Mouse (Mus musculus) limb, embryonic 10.5 days (tissue): ENCODE measurements around the gene Synpo2l. TPM values are rescaled to one million over a fixed set of nuclear protein-coding genes. Genes with fewer than 3 reads are reported as not detected.

Source experiments
- DNase-seq: peaks from one replicate; pipeline ENCODE4 v3.0.0-alpha.2; 2017; ENCODE audit warnings: low spot score
- H3K27ac ChIP-seq: fragments of 300-500 bp; sonication (generic); 2 replicates; pipeline ENCODE4 v1.5.1; 2016; ENCODE audit warnings: mild to moderate bottlenecking
- H3K27me3 ChIP-seq: fragments of 300-500 bp; sonication (generic); 2 replicates; pipeline ENCODE4 v1.6.1; 2016; ENCODE audit warnings: low read depth, mild to moderate bottlenecking; ENCODE audit not compliant: poor library complexity, severe bottlenecking
- H3K36me3 ChIP-seq: fragments of 300-500 bp; sonication (generic); 2 replicates; pipeline ENCODE4 v1.6.1; 2016; ENCODE audit warnings: mild to moderate bottlenecking, moderate library complexity
- H3K4me1 ChIP-seq: fragments of 300-500 bp; sonication (generic); 2 replicates; pipeline ENCODE4 v1.6.1; 2016
- H3K4me3 ChIP-seq: fragments of 300-500 bp; sonication (generic); 2 replicates; pipeline ENCODE4 v1.5.1; 2016; ENCODE audit warnings: mild to moderate bottlenecking, moderate library complexity
- H3K9me3 ChIP-seq: fragments of 300-500 bp; sonication (generic); replicated peaks from 2 replicates; pipeline ENCODE4 v1.6.1; 2016; ENCODE audit warnings: mild to moderate bottlenecking
- WGBS: fragments of 180-500 bp; shearing (Covaris S2); methylation state at CpG from one replicate; pipeline ENCODE4 v1.1.7; 2016; 5-methylcytosine and 5-hydroxymethylcytosine counted together
- polyA plus RNA-seq: library from polyadenylated mRNA; unstranded; fragments of >200 nt; fragmentation: Nextera tagmentation; extraction: Ambion mirVana; gene quantifications from 2 replicates; pipeline ENCODE4 v1.2.1, GENCODE M21; 2016

The Synpo2l gene
- polyA plus RNA-seq, 1 experiment from 2014 or later = 1.9 TPM

DNA sequence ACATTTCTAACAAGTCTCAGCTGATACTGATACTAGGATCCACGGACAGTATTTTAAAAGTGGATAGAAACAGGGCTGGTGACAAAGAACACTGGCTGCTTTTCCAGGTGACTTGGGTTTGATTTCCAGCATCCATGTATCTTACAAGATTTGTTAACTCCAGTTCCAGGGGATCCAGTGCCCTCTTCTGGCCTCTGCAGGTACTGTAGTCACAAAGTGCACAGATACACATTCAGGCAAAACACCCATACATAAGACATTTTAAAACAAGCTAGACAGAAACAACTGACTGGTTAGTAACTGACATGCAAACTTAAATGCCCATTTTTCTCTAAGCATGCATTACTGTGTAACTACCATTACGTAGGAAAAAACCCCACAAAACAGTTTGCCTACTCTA is 4.8 kb upstream of the Synpo2l start:
- 89% methylated on average over 2 of the region's 2 CpGs for WGBS
- H3K27me3 ChIP-seq = peaks cover 9% of the 10 kb centered on the region
- peaks cover 29% of the 10 kb centered on the region for H3K36me3 ChIP-seq
- DNase-seq = no peak
- H3K4me1 ChIP-seq = peaks cover 13% of the 10 kb centered on the region
- H3K4me3 ChIP-seq = peak overlapping the region; percentile 85
- H3K9me3 ChIP-seq = no peaks in the 10 kb centered on the region; the same call in 1 of the 2 replicates
- no peak overlapping the region for H3K27ac ChIP-seq

DNA sequence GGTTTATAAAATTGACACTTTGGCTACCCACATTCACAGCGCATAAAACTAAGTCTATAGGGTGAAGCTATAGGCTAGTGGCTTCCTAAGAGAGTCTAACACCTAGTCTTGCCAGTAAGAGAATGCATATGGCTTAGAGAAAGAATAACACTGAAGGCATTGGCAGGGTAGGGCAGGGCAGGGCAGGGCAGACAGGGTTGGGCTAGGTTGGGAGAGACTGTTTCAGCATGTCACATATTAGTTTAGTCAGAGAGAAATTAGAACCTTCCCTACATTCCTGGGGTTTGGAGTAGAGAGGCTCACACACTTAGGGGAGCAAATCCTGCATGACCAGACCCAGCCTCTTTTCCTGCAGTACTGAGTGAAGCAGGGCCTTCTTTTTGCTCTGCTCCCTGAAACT is 685 bp downstream of the Synpo2l start:
- H3K27me3 ChIP-seq = peaks cover 46% of the 10 kb centered on the region

DNA sequence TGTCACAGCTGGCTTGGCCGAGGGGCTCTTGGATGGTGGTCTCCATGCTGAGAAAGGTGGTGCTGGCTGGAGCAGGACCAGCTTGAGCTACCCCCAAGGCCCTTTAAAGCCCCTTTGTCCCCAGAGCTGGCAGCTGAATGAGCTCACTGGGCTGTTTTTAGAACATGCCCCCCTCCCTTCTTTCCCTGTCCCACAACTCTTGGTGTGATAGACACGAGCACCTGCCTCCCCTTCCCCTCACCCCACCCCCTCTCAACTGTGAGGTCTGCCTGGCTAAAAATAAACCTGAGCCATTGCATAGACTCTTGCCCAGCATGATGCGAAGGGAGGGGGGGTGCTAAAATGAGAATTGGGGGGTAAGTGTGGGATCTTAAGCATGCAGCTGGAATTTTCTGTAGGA is 3.7 kb downstream of the Synpo2l start:
- Histone ChIP-seq H3K4me1 (peaks cover 28% of the 10 kb centered on the region), H3K36me3 (no peaks in the 10 kb centered on the region), H3K27me3 (peaks cover 53% of the 10 kb centered on the region), H3K4me3 (peak overlapping the region; percentile 9; the same call in 1 of the 2 replicates), H3K9me3 (no peaks in the 10 kb centered on the region), H3K27ac (peak overlapping the region; percentile 3; the same call in 1 of the 2 replicates)
- DNase-seq = no peak
- 74% methylated on average over 3 of the region's 3 CpGs for WGBS

More for the DNA sequence above, 685 bp downstream of the Synpo2l start:
- 0 out of 2 replicates have a peak, but pooled peaks cover 2% of the 10 kb centered on the region for H3K36me3 ChIP-seq
- 72% methylated on average over 1 of the region's 1 CpGs for WGBS
- DNase-seq = no peak
- H3K9me3 ChIP-seq = no peaks in the 10 kb centered on the region
- H3K27ac ChIP-seq = no peak overlapping the region
- H3K4me3 ChIP-seq = no peak overlapping the region
- H3K4me1 ChIP-seq = peaks cover 7% of the 10 kb centered on the region; the same call in 1 of the 2 replicates

DNA sequence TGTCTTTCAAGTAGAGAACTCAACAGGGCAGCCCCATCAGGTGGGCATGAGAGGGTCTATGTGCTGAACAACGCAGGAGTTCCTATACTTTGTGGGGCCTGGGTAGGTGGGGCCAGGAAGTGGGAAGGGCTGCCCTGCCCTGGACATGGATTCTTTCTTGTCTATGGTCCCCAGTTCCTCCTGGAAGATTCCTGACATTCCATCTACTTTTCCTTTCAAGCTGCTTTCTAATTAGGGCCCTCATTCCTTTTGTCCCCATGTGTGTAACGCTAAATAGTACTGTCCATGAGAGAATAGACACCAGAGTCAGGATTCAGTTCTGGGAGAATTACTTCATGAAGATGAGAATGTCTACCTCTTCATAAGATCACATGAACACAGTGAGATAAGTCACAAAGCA is 4.6 kb downstream of the Synpo2l start:
- H3K4me1 ChIP-seq = peaks cover 28% of the 10 kb centered on the region
- no peak overlapping the region for H3K4me3 ChIP-seq
- H3K9me3 ChIP-seq = no peaks in the 10 kb centered on the region
- no peak for DNase-seq
- H3K27ac ChIP-seq = no peak overlapping the region
- WGBS = 69% methylated on average over 2 of the region's 2 CpGs
- H3K27me3 ChIP-seq = peaks cover 53% of the 10 kb centered on the region
- H3K36me3 ChIP-seq = no peaks in the 10 kb centered on the region

DNA sequence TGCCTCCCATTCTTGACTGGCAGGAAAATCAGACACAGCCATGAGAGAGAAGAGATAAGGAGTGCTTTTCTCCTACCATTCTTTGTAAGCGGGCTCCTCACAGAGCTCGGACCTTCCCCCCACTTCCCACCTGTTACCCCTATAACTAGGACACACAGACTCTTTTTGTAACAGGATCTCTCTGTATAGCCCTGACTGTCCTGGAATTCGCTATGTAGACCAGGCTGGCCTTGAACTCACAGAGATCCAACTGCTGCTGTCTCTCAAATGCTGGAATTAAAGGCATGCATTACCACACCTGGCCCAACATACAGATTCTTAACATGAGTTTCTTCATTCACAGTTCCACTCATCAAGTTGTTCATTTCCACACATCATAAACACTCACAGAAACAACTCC is 5.4 kb downstream of the Synpo2l start:
- no peaks in the 10 kb centered on the region for H3K9me3 ChIP-seq
- peaks cover 45% of the 10 kb centered on the region for H3K27me3 ChIP-seq
- no peaks in the 10 kb centered on the region for H3K36me3 ChIP-seq
- H3K4me3 ChIP-seq = peak overlapping the region; percentile 76; the same call in 1 of the 2 replicates
- peaks cover 28% of the 10 kb centered on the region for H3K4me1 ChIP-seq
- no peak overlapping the region for H3K27ac ChIP-seq
- WGBS = 89% methylated on average over 3 of the region's 3 CpGs
- DNase-seq = no peak

DNA sequence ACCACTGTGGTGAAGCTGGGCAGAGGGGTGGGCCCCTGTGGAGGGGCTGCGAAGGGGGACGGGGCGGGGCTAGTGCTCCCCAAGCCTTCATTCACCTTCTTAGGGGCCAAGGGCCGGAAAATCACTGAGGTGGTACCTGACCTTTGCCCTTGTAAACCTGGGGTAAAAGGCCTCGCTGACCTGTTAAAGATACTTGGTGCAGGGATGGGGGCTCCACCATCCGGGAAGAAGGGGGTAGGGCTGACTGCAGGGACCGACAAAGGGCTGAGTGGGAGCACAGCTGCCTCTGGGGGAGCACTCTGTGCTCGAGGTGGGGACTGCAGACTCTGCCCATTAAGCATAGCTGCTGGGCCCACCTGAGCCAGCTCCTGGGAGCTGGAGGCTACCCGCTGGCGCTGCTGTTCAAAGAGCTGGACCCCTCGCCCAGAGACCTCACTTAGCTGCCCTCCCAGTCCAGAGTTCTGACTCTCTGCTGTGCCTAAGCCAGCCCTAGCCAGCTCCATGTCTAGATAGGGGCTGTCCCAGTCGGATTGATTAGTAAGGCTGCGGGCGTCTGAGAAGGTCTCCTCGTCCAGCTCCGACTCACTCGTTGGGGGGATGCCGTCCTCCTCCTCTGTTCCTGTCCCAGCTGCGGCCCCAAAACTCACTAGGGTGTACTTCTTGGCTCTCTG is 6.4 kb downstream of the Synpo2l start:
- peak; percentile 59 for DNase-seq
- Histone ChIP-seq H3K27me3 (peaks cover 38% of the 10 kb centered on the region), H3K36me3 (no peaks in the 10 kb centered on the region), H3K27ac (peak overlapping the region; percentile 87), H3K4me3 (peak overlapping the region; percentile 76), H3K4me1 (peaks cover 28% of the 10 kb centered on the region), H3K9me3 (no peaks in the 10 kb centered on the region)
- WGBS = 12% methylated on average over 19 of the region's 19 CpGs

DNA sequence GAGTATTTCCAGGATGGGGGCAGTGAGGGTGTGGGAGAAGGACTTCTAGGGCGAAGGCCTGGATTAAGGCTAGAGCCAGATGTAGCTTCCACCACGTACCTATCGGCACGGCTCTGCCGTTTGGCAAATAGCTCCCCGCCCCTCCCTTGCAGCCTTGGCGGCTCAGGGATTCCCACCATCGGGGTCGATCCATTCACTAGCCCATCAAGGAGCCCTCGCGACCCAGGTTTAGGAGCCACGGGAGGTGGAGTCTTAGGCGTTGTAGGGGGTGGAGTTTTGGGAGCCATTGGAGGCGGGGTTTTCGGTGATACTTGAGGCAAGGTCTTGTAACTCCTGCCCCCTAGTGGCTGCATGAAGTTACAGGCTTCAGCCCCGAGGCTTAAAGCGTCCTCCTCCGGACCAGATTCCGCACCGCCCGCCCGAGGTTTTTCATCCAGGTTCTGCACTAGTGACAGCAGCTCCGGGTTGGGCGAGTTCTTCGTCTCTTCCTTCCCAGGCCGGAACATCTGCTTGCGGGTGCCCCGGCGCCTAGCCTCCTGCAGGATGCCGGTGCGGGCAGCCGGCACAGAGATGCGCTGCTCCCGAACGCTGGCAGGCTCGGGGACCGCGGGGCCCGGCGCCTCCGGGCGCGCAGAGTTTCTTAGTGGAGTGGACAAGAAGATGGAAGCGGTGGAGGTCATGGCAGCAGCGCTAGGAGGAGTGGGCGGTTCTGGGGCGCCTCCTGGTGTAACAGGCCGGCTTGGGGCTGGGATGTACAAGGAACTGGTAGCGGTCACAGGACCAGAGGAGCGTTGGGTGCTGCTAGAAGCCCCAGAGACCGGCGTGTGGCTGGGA is 7.1 kb downstream of the Synpo2l start:
- H3K4me1 ChIP-seq = peaks cover 32% of the 10 kb centered on the region
- peak overlapping the region; percentile 87 for H3K27ac ChIP-seq
- peak overlapping the region; percentile 76 for H3K4me3 ChIP-seq
- H3K9me3 ChIP-seq = no peaks in the 10 kb centered on the region
- peaks cover 36% of the 10 kb centered on the region for H3K27me3 ChIP-seq
- DNase-seq = peak; percentile 92
- WGBS = 2% methylated on average over 52 of the region's 52 CpGs
- H3K36me3 ChIP-seq = no peaks in the 10 kb centered on the region

DNA sequence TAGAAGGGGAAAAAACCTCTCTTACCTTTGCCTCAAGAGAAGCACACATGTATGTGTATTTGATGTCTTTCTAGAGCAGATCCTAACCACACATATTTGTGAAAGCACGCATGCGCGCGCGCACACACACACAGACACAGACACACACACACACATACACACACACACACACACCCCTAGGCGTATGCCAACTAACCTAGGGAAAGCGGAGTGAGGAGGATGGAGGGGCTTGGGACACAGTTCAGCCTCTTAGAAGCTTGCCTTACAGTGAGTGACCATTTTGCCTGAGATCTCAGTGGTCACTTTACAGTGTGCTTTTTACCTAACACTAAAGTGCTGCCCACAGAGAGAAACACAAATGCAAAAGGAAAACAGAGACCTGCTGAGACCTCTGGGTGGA is 8.5 kb downstream of the Synpo2l start:
- 97% methylated on average over 7 of the region's 7 CpGs for WGBS
- H3K4me1 ChIP-seq = peaks cover 32% of the 10 kb centered on the region
- no peak overlapping the region for H3K27ac ChIP-seq
- DNase-seq = no peak
- H3K27me3 ChIP-seq = peaks cover 31% of the 10 kb centered on the region
- H3K36me3 ChIP-seq = no peaks in the 10 kb centered on the region
- H3K9me3 ChIP-seq = no peaks in the 10 kb centered on the region
- H3K4me3 ChIP-seq = no peak overlapping the region

DNA sequence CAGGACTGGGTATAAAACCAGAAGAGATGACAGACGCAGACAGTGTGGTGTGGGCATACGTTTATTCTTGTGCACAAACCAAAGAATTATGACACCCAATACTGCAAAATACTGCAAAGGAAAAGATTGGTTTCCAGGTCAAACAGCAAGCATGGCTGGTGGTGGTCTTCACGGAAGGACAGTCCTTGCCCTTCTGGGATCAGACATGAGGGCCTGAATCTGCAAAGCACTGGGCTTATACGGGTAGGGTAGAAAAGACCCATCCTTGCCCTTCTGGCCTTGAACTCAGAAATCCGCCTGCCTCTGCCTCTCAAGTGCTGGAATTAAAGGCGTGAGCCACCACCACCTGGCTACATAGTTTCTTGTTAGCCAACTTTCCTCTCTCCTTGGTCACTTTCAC is 9.3 kb downstream of the Synpo2l start:
- no peak for DNase-seq
- no peaks in the 10 kb centered on the region for H3K9me3 ChIP-seq
- no peak overlapping the region for H3K4me3 ChIP-seq
- H3K27me3 ChIP-seq = peaks cover 25% of the 10 kb centered on the region
- H3K4me1 ChIP-seq = peaks cover 27% of the 10 kb centered on the region
- 89% methylated on average over 6 of the region's 6 CpGs for whole genome bisulfite sequencing
- no peaks in the 10 kb centered on the region for H3K36me3 ChIP-seq
- no peak overlapping the region for H3K27ac ChIP-seq

DNA sequence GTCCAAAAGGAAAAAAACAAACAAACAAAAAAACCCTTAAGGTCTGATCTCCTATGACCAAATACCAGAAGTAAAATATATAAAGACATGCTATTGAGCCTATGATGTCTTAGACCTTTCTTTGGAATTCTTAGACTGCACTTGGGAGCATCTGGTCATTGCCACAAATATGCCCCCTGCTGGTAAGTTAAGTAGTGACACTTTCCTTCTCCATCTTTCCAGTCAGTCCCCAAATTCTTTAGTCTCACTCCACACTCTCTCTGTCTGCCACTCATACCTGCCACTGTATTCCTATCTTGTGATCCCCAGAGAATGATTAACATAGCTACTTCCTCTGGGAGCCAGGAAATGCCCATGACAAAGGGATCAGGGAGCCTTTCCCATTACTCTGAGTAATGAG is 9.8 kb downstream of the Synpo2l start:
- no peak for DNase-seq

DNA sequence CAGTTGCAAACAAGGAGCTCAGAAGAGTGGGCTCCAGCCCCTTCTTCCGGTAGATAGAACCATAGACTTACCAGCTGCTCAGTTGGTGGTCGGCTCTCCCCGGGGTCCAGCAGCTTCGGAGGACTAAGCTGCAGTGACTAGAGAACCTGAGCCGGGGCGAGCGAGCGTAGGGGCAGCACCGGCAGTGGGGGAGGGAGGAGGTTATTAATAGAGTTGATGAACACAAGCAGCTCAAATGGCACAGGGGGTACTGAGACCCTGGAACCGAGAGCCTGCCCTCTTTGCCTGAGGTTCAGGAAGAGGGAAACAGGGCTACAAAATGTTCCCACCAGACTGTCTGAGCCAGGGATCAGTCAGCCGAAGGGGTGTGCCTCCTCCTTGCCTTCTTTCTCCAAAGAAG is 11.8 kb downstream of the Synpo2l start, which contains the start of gene Myoz1:
TSS of gene Myoz1 (minus strand) at position 180 of the 400 bp plus-strand sequence.
- no peak within 1 kb of the TSS for H3K4me3 ChIP-seq
- DNase-seq = no peak

More for the DNA sequence above, 9.8 kb downstream of the Synpo2l start:
- no peaks in the 10 kb centered on the region for H3K9me3 ChIP-seq
- H3K4me1 ChIP-seq = peaks cover 27% of the 10 kb centered on the region
- no peak overlapping the region for H3K27ac ChIP-seq
- H3K27me3 ChIP-seq = peaks cover 19% of the 10 kb centered on the region
- no peaks in the 10 kb centered on the region for H3K36me3 ChIP-seq
- H3K4me3 ChIP-seq = no peak overlapping the region

DNA sequence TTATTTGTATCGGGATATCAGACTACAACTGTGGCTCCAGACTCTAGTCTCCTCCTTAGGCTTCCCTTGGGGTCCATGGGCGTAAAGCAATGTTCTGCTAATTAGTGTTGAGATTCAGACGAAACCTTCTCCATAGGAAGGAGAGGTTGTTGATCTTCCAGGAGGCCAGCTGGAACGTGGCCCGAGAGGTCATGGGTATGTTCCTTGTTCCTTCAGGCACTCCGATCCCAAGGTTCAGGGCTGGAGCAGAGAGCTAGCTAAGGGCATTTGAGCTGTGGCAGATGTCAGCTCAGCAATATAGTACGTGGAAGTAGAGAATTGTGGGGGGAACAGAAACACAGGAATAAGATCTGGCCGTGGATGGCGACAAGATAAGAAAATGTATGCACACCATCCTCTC is 12.4 kb downstream of the Synpo2l start:
- 75% methylated on average over 9 of the region's 9 CpGs for WGBS
- no peak for DNase-seq
- no peaks in the 10 kb centered on the region for H3K9me3 ChIP-seq
- H3K27me3 ChIP-seq = no peaks in the 10 kb centered on the region
- no peak overlapping the region for H3K27ac ChIP-seq
- H3K36me3 ChIP-seq = no peaks in the 10 kb centered on the region
- H3K4me3 ChIP-seq = no peak overlapping the region
- peaks cover 10% of the 10 kb centered on the region for H3K4me1 ChIP-seq

More for the DNA sequence above, 11.8 kb downstream of the Synpo2l start, which contains the start of gene Myoz1:
- Histone ChIP-seq H3K4me1 (peaks cover 14% of the 10 kb centered on the region), H3K9me3 (no peaks in the 10 kb centered on the region), H3K27ac (no peak within 1 kb of the TSS), H3K27me3 (no peaks in the 10 kb centered on the region), H3K36me3 (no peaks in the 10 kb centered on the region)
- WGBS = 50% methylated on average over 11 of the region's 11 CpGs
